Mouse (Mus musculus) right cerebral cortex, postnatal 25 days (tissue): ENCODE results near the gene Cc2d2b.
A peak's percentile ranks its signal among the peaks of the same experiment; 100 is the strongest.

Source experiments
- DNase-seq: peaks from one replicate; pipeline ENCODE4 v3.0.0; 2022

Cc2d2b gene

GRCm38 (mm10) chr19:40762023-40762759, 13.6 kb downstream of the Cc2d2b start:
- DNase-seq, result peak; percentile 44

- no peak for DNase-seq
Observed at GRCm38 (mm10) chr19:40767189-40767588, 18.6 kb downstream of the Cc2d2b start.

GRCm38 (mm10) chr19:40769341-40769770, 20.8 kb downstream of the Cc2d2b start:
- DNase-seq, result no peak

GRCm38 (mm10) chr19:40788004-40788714, 39.6 kb downstream of the Cc2d2b start:
- DNase-seq, result no peak

GRCm38 (mm10) chr19:40788715-40789084, 40.1 kb downstream of the Cc2d2b start:
- no peak for DNase-seq

- no peak for DNase-seq
Observed at GRCm38 (mm10) chr19:40805176-40805737, 56.7 kb downstream of the Cc2d2b start.

GRCm38 (mm10) chr19:40809858-40810257, 61.3 kb downstream of the Cc2d2b start:
- DNase-seq, result no peak

- DNase-seq, result no peak
Observed at GRCm38 (mm10) chr19:40811840-40812239, 63.3 kb downstream of the Cc2d2b start.

- no peak for DNase-seq
Observed at GRCm38 (mm10) chr19:40812778-40813177, 64.2 kb downstream of the Cc2d2b start.

GRCm38 (mm10) chr19:40813385-40813784, 64.8 kb downstream of the Cc2d2b start:
- DNase-seq, result no peak

GRCm38 (mm10) chr19:40815645-40816183, 67.2 kb downstream of the Cc2d2b start:
- DNase-seq, result no peak

GRCm38 (mm10) chr19:40817901-40818532, 69.5 kb downstream of the Cc2d2b start:
- no peak for DNase-seq

GRCm38 (mm10) chr19:40818764-40819163, 70.2 kb downstream of the Cc2d2b start:
- DNase-seq, result no peak

- DNase-seq, result no peak
Observed at GRCm38 (mm10) chr19:40821306-40821825, 72.8 kb downstream of the Cc2d2b start.

- DNase-seq, result no peak
Observed at GRCm38 (mm10) chr19:40825636-40826035, 77.1 kb downstream of the Cc2d2b start.

- DNase-seq, result no peak
Observed at GRCm38 (mm10) chr19:40826735-40827134, 78.2 kb downstream of the Cc2d2b start.

- no peak for DNase-seq
Observed at GRCm38 (mm10) chr19:40830198-40830597, 81.6 kb downstream of the Cc2d2b start.

- peak; percentile 97 for DNase-seq
Observed at GRCm38 (mm10) chr19:40830703-40831415, 82.3 kb downstream of the Cc2d2b start, which contains the start of gene Ccnj. Ccnj (plus strand) TSS chr19:40831279.

- peak; percentile 20 for DNase-seq
Observed at GRCm38 (mm10) chr19:40831416-40832201, 83.1 kb downstream of the Cc2d2b start.

GRCm38 (mm10) chr19:40832361-40832760, 83.8 kb downstream of the Cc2d2b start:
- no peak for DNase-seq

GRCm38 (mm10) chr19:40834436-40834835, 85.9 kb downstream of the Cc2d2b start:
- DNase-seq, result no peak
